Mouse (Mus musculus): Measurements from ENCODE around the gene Nphs1. TPM values are rescaled to one million over a fixed set of nuclear protein-coding genes. Genes with fewer than 3 reads are reported as not detected.
"Not testable (repeated sequence)": the region's sequence is repeated elsewhere in the genome, so short reads cannot be mapped to it uniquely, and the experiment has no call there.

Gene Nphs1
- total and polyA plus RNA-seq, 3 experiments = 1.2 to 2.3 TPM; not detected in 1

DNA sequence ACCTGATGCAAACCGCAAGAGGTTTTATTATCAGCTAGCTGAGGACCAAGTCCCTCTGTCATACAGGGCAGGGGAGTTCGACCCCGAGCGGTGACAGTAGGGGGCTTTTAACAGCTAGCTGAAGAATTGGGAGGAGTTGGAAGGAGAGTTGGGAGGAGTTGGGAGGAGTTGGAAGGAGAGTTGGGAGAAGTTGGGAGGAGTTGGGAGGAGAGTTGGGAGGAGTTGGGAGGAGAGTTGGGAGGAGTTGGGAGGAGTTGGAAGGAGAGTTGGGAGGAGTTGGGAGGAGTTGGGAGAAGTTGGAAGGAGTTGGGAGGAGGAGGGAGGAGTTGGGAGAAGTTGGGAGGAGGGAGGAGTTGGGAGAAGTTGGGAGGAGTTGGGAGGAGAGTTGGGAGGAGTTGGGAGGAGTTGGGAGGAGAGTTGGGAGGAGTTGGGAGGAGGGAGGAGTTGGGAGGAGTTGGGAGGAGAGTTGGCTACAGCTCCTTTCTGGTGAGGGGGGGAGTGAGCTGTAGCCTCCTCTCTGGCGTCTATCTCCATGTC, 37.5 kb downstream of the Nphs1 start:
- not testable (repeated sequence) for H3K9me3 ChIP-seq (replicated peaks; ENCODE audit: insufficient read depth, low read length); DNase-seq (ENCODE audit: low read depth, low spot score); H3K79me2 ChIP-seq (ENCODE audit: control insufficient read depth, insufficient read depth, low read length, poor library complexity); H3K27me3 ChIP-seq (ENCODE audit: control insufficient read depth in 1 of 2, insufficient read depth in 2 of 2, low read length in 2 of 2); H3K36me3 ChIP-seq (ENCODE audit: control insufficient read depth in 1 of 2, insufficient read depth in 2 of 2, low read length in 2 of 2); H3K9ac ChIP-seq (ENCODE audit: control insufficient read depth, low read depth, low read length, poor library complexity, severe bottlenecking); H3K27ac ChIP-seq (ENCODE audit: control insufficient read depth, low read depth, low read length); H3K4me3 ChIP-seq (ENCODE audit: control insufficient read depth in 1 of 2, insufficient read depth in 1 of 2, low read depth in 2 of 2, low read length in 2 of 2); H3K4me1 ChIP-seq (ENCODE audit: control insufficient read depth in 1 of 2, insufficient read depth in 2 of 2, low read length in 2 of 2)

GRCm38 (mm10) chr7:30501159-30501558, 43.0 kb downstream of the Nphs1 start:
- not testable (repeated sequence) for H3K27ac ChIP-seq (ENCODE audit: control insufficient read depth, low read depth, low read length); H3K79me2 ChIP-seq (ENCODE audit: control insufficient read depth, insufficient read depth, low read length, poor library complexity); H3K9me3 ChIP-seq (replicated peaks; ENCODE audit: insufficient read depth, low read length); H3K4me1 ChIP-seq (ENCODE audit: control insufficient read depth in 1 of 2, insufficient read depth in 2 of 2, low read length in 2 of 2); H3K9ac ChIP-seq (ENCODE audit: control insufficient read depth, low read depth, low read length, poor library complexity, severe bottlenecking); H3K36me3 ChIP-seq (ENCODE audit: control insufficient read depth in 1 of 2, insufficient read depth in 2 of 2, low read length in 2 of 2); H3K27me3 ChIP-seq (ENCODE audit: control insufficient read depth in 1 of 2, insufficient read depth in 2 of 2, low read length in 2 of 2); H3K4me3 ChIP-seq (ENCODE audit: control insufficient read depth in 1 of 2, insufficient read depth in 1 of 2, low read depth in 2 of 2, low read length in 2 of 2)
- TF ChIP-seq CTCF (IDR thresholded peaks at IDR 0.05 in 2 of 3, conservative IDR thresholded peaks at IDR 0.05 in 1 of 3; ENCODE audit: control insufficient read depth in 1 of 3, insufficient read depth in 1 of 3, low read depth in 2 of 3, low read length in 3 of 3, poor library complexity in 1 of 3, severe bottlenecking in 1 of 3) (peak; percentile 30 to 52 (median 50); a peak in 5 of 6 replicates), ZC3H11A (IDR thresholded peaks at IDR 0.05; ENCODE audit: low read depth, low read length) (peak; percentile 30; the same call in 1 of the 2 replicates), RAD21 (IDR thresholded peaks at IDR 0.05; ENCODE audit: low read depth, low read length) (peak; percentile 32), SMC3 (IDR thresholded peaks at IDR 0.05; ENCODE audit: low read depth, low read length) (peak; percentile 46)
- peak; percentile 15 for DNase-seq (ENCODE audit: low read depth, low spot score)

DNA sequence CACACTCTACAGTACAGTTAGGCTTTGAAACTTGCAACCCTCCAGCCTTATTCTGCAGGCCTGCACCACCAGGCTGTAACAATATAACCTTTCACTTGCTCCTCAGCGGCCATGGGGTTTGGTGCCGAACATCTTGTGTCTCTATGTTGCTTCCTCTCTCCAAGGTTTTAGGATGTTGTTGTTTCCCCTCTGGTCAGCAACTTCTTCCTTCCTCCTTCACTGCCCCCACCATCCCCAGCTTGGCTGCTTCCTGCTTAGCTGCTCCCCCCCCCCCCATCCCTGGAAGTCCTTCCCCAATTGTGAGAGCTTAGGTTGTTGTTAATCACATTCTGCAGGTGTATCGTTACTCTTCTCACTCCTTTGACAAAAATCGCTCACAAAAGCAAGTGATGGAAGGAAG, 49.9 kb downstream of the Nphs1 start:
- H3K9ac ChIP-seq (ENCODE audit: control insufficient read depth, low read depth, low read length, poor library complexity, severe bottlenecking) = no peak overlapping the region
- H3K79me2 ChIP-seq (ENCODE audit: control insufficient read depth, insufficient read depth, low read length, poor library complexity) = no peaks in the 10 kb centered on the region
- H3K36me3 ChIP-seq (ENCODE audit: control insufficient read depth in 1 of 2, insufficient read depth in 2 of 2, low read length in 2 of 2) = no peaks in the 10 kb centered on the region
- H3K9me3 ChIP-seq (replicated peaks; ENCODE audit: insufficient read depth, low read length) = no peaks in the 10 kb centered on the region
- no peak overlapping the region for H3K4me3 ChIP-seq (ENCODE audit: control insufficient read depth in 1 of 2, insufficient read depth in 1 of 2, low read depth in 2 of 2, low read length in 2 of 2)
- no peak overlapping the region for H3K27ac ChIP-seq (ENCODE audit: control insufficient read depth, low read depth, low read length)
- TF ChIP-seq ZNF384 (IDR thresholded peaks at IDR 0.05; ENCODE audit: low read depth, low read length) (no peak), RAD21 (IDR thresholded peaks at IDR 0.05; ENCODE audit: low read depth, low read length) (no peak), MYC (IDR thresholded peaks at IDR 0.05; ENCODE audit: low read depth, low read length) (no peak), ELF1 (IDR thresholded peaks at IDR 0.05; ENCODE audit: low read depth, low read length) (no peak), GATA1 (IDR thresholded peaks at IDR 0.05; ENCODE audit: low read depth, low read length) (no peak), EP300 (IDR thresholded peaks at IDR 0.05; ENCODE audit: low read depth in 1 of 2, low read length in 2 of 2) (no peak), MAZ (IDR thresholded peaks at IDR 0.05; ENCODE audit: low read depth, low read length) (no peak), MAX (IDR thresholded peaks at IDR 0.05; ENCODE audit: low read length) (no peak), USF2 (IDR thresholded peaks at IDR 0.05; ENCODE audit: borderline replicate concordance in 1 of 2, insufficient read depth in 1 of 2, low read depth in 1 of 2, low read length in 2 of 2) (no peak), MEF2A (IDR thresholded peaks at IDR 0.05; ENCODE audit: extremely low read depth, insufficient replicate concordance, low read depth, low read length, poor library complexity, severe bottlenecking) (no peak), MAFK (IDR thresholded peaks at IDR 0.05; ENCODE audit: borderline replicate concordance, low read depth, low read length) (no peak), KAT2A (conservative IDR thresholded peaks at IDR 0.05; ENCODE audit: low read depth, low read length) (no peak), MXI1 (IDR thresholded peaks at IDR 0.05; ENCODE audit: low read depth, low read length) (no peak), SMC3 (IDR thresholded peaks at IDR 0.05; ENCODE audit: low read depth, low read length) (no peak), RCOR1 (IDR thresholded peaks at IDR 0.05; ENCODE audit: low read depth, low read length) (no peak), E2F4 (IDR thresholded peaks at IDR 0.05; ENCODE audit: borderline replicate concordance, low read depth, low read length) (no peak)
- no peak for DNase-seq (ENCODE audit: low read depth, low spot score)
- peaks cover 0 to 2% of the 10 kb centered on the region in 2 experiments; a peak in 1 of 4 replicates for H3K27me3 ChIP-seq (ENCODE audit: control insufficient read depth in 1 of 2, insufficient read depth in 2 of 2, low read length in 2 of 2)
- H3K4me1 ChIP-seq (ENCODE audit: control insufficient read depth in 1 of 2, insufficient read depth in 2 of 2, low read length in 2 of 2) = no peaks in the 10 kb centered on the region
